In the genomic region with DNA sequence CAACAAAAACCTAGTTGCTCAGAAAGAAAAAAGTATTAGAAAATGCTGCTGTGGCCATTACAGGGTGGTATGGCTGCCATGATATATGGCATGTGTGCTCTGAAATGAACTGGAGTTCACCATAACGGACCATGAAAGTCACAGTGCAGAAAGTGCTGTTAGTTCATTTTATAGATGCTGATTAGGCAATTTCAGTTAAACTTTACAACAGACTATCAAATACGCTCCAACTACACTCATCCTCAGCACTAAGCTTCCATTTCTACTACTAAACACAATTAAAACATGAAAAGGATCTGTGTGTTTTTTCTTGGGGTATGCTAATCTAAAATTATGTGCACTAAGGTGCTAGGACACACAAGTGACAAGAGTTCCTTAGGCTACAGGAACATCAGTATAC, we compare ENCODE assay signal across 8 mouse cellular contexts.
A peak's percentile ranks its signal among the peaks of the same experiment; 100 is the strongest.
DNase-seq lines count a peak whose midpoint lies in the region; ATAC-seq and TF ChIP-seq lines count a peak whose summit lies in the region.

No protein-coding gene starts in this region.

- H3K4me1 ChIP-seq in heart, embryonic 16.5 days (ENCODE audit: control insufficient read depth, insufficient read depth, low read length) = peaks cover 34% of the 10 kb centered on the region
- peaks cover 2% of the 10 kb centered on the region; the same call in 1 of the 2 replicates for H3K4me1 ChIP-seq in bone marrow, adult 2 months (ENCODE audit: control insufficient read depth, insufficient read depth, low read length)
- H3K4me1 ChIP-seq in hindbrain, embryonic 15.5 days (replicated peaks) = peaks cover 24% of the 10 kb centered on the region
- peaks cover 20% of the 10 kb centered on the region for H3K4me1 ChIP-seq in midbrain, embryonic 13.5 days (replicated peaks)

- 65% methylated on average over 2 of the region's 2 CpGs for WGBS in heart, embryonic 16.5 days
- WGBS in bone marrow, adult 2 months = 31% methylated on average over 2 of the region's 2 CpGs
- 45% methylated on average over 2 of the region's 2 CpGs for WGBS in hindbrain, embryonic 15.5 days
- 64% methylated on average over 2 of the region's 2 CpGs for WGBS in midbrain, embryonic 13.5 days

- no peaks in the 10 kb centered on the region for H3K9me3 ChIP-seq in heart, embryonic 16.5 days (replicated peaks; ENCODE audit: control insufficient read depth, low read length)
- no peaks in the 10 kb centered on the region for H3K9me3 ChIP-seq in hindbrain, embryonic 15.5 days
- no peaks in the 10 kb centered on the region for H3K9me3 ChIP-seq in midbrain, embryonic 13.5 days

- H3K4me2 ChIP-seq in heart, embryonic 16.5 days (ENCODE audit: low read depth, low read length) = peak overlapping the region; percentile 80
- H3K4me2 ChIP-seq in hindbrain, embryonic 15.5 days = peak overlapping the region; percentile 66
- peak overlapping the region; percentile 69 for H3K4me2 ChIP-seq in midbrain, embryonic 13.5 days (replicated peaks)

- TF ChIP-seq POLR2A in bone marrow, adult 2 months (IDR thresholded peaks at IDR 0.05; ENCODE audit: borderline replicate concordance, control insufficient read depth, low read depth, low read length) = no peak

- H3K36me3 ChIP-seq in heart, embryonic 16.5 days (ENCODE audit: control insufficient read depth, insufficient read depth) = no peaks in the 10 kb centered on the region
- no peaks in the 10 kb centered on the region for H3K36me3 ChIP-seq in hindbrain, embryonic 15.5 days
- H3K36me3 ChIP-seq in midbrain, embryonic 13.5 days = no peaks in the 10 kb centered on the region

- no peak for DNase-seq in heart, postnatal 14 days
- no peak for DNase-seq in cerebellum, postnatal 4 days (ENCODE audit: low spot score in 2 of 2)
- no peak for DNase-seq in frontal cortex, adult 2 months (ENCODE audit: extremely low spot score in 1 of 2, low spot score in 1 of 2)
- no peak for DNase-seq in ovary, postnatal 36 days (ENCODE audit: low spot score)

- no peak overlapping the region for H3K27ac ChIP-seq in heart, embryonic 16.5 days (ENCODE audit: low read length)
- H3K27ac ChIP-seq in bone marrow, adult 2 months (ENCODE audit: control insufficient read depth, insufficient read depth, low read depth, low read length, poor library complexity) = no peak overlapping the region
- no peak overlapping the region for H3K27ac ChIP-seq in hindbrain, embryonic 15.5 days (replicated peaks)
- H3K27ac ChIP-seq in midbrain, embryonic 13.5 days = no peak overlapping the region

- peak overlapping the region; percentile 92 for H3K4me3 ChIP-seq in heart, embryonic 16.5 days (ENCODE audit: low read length)
- peak overlapping the region; percentile 30 for H3K4me3 ChIP-seq in bone marrow, adult 2 months (replicated peaks; ENCODE audit: control insufficient read depth, low read depth, low read length)
- H3K4me3 ChIP-seq in hindbrain, embryonic 15.5 days = peak overlapping the region; percentile 78
- H3K4me3 ChIP-seq in midbrain, embryonic 13.5 days (replicated peaks) = peak overlapping the region; percentile 88

- TF ChIP-seq CTCF in bone marrow, adult 2 months (IDR thresholded peaks at IDR 0.05; ENCODE audit: control insufficient read depth, insufficient read depth, low read length) = no peak

- no peaks in the 10 kb centered on the region for H3K27me3 ChIP-seq in heart, embryonic 16.5 days (ENCODE audit: control insufficient read depth, insufficient read depth, low read length)
- H3K27me3 ChIP-seq in hindbrain, embryonic 15.5 days = no peaks in the 10 kb centered on the region
- H3K27me3 ChIP-seq in midbrain, embryonic 13.5 days = no peaks in the 10 kb centered on the region; the same call in 1 of the 2 replicates

- peak overlapping the region; percentile 90; the same call in 1 of the 2 replicates for H3K9ac ChIP-seq in heart, embryonic 16.5 days (ENCODE audit: low read length)
- H3K9ac ChIP-seq in hindbrain, embryonic 15.5 days = peak overlapping the region; percentile 88
- peak overlapping the region; percentile 97 for H3K9ac ChIP-seq in midbrain, embryonic 13.5 days (replicated peaks)

- intact Hi-C loops in heart, postnatal 14 days (cut with DNase I) = loop anchor here (5.0 kb wide), 1 partner anchor 61 kb away; no protein-coding TSS in a partner anchor

- no peak for ATAC-seq in heart, embryonic 16.5 days (replicated peaks; ENCODE audit: extremely low read depth, insufficient read depth, low FRiP score)
- ATAC-seq in hindbrain, embryonic 15.5 days (ENCODE audit: low FRiP score, low read depth) = no peak
- no peak for ATAC-seq in midbrain, embryonic 13.5 days

Comparison
In these comparisons a context has a peak if more than half of its experiments do, and no peak if none do; other contexts are left out.
1. H3K4me3 ChIP-seq: peak in every context shown above with its lines; median percentile 92 in heart, embryonic 16.5 days; 88 in midbrain, embryonic 13.5 days; 78 in hindbrain, embryonic 15.5 days; 30 in bone marrow, adult 2 months.